In the genomic region with DNA sequence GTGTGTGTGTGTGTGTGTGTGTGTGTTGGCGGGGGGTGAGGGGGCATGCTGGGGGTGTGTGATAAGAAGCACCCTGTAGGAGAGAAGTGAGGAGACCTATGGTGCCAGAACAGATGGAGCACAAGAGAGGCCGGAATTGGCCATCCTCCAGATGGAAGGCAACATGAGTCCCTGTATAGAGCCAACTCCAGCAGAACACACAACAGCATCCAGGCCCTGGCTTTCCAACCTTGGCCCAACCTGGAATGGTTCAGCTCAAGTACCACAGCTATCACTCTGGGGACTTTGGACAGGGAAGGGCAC, we compare ENCODE assay signal across 10 mouse cellular contexts. TPM values are rescaled to one million over a fixed set of nuclear protein-coding genes. Genes with fewer than 3 reads are reported as not detected.
DNase-seq lines count a peak whose midpoint lies in the region; ATAC-seq and TF ChIP-seq lines count a peak whose summit lies in the region.
"Had no signal": no experiment of that assay in that cellular context is flagged by ENCODE, and none has a peak within 500 bp of the region (broad histone marks: within the 10 kb centered on the region; RNA-seq: fewer than 3 reads in every experiment).

No protein-coding gene starts in this region.

- TF ChIP-seq CTCF in midbrain, postnatal 0 days (IDR thresholded peaks at IDR 0.05): no peak

- H3K27me3 ChIP-seq in forebrain, embryonic 13.5 days: no peaks in the 10 kb centered on the region
- no peaks in the 10 kb centered on the region; the same call in 1 of the 2 replicates for H3K27me3 ChIP-seq in forebrain, embryonic 10.5 days (ENCODE audit: poor library complexity, severe bottlenecking)
- no peaks in the 10 kb centered on the region for H3K27me3 ChIP-seq in midbrain, postnatal 0 days (ENCODE audit: insufficient read depth, low read length)
- no peaks in the 10 kb centered on the region for H3K27me3 ChIP-seq in midbrain, embryonic 14.5 days (ENCODE audit: control insufficient read depth, insufficient read depth, low read length)
- 0 out of 2 replicates have a peak, but pooled peaks cover 3% of the 10 kb centered on the region for H3K27me3 ChIP-seq in neural tube, embryonic 15.5 days (replicated peaks)

- ATAC-seq in forebrain, embryonic 13.5 days: peak; percentile 20
- peak; percentile 55; the same call in 1 of the 2 replicates for ATAC-seq in midbrain, postnatal 0 days (ENCODE audit: low FRiP score)
- no peak for ATAC-seq in midbrain, embryonic 14.5 days (ENCODE audit: low FRiP score, low TSS enrichment)
- peak; percentile 67; the same call in 1 of the 2 replicates for ATAC-seq in neural tube, embryonic 15.5 days (ENCODE audit: low FRiP score)

- H3K27ac ChIP-seq in forebrain, embryonic 13.5 days: no peak overlapping the region
- no peak overlapping the region; the same call in 1 of the 2 replicates for H3K27ac ChIP-seq in forebrain, embryonic 10.5 days
- H3K27ac ChIP-seq in midbrain, postnatal 0 days (ENCODE audit: low read depth, low read length): no peak overlapping the region
- no peak overlapping the region for H3K27ac ChIP-seq in midbrain, embryonic 14.5 days (replicated peaks; ENCODE audit: low read depth, low read length)
- no peak overlapping the region for H3K27ac ChIP-seq in neural tube, embryonic 15.5 days (replicated peaks)

- H3K9me3 ChIP-seq in forebrain, embryonic 13.5 days (replicated peaks): no peaks in the 10 kb centered on the region
- no peaks in the 10 kb centered on the region for H3K9me3 ChIP-seq in forebrain, embryonic 10.5 days
- H3K9me3 ChIP-seq in midbrain, postnatal 0 days (ENCODE audit: low read length): no peaks in the 10 kb centered on the region
- H3K9me3 ChIP-seq in midbrain, embryonic 14.5 days (ENCODE audit: control insufficient read depth, low read length): no peaks in the 10 kb centered on the region
- no peaks in the 10 kb centered on the region for H3K9me3 ChIP-seq in neural tube, embryonic 15.5 days (replicated peaks)

- H3K4me3 ChIP-seq in forebrain, embryonic 13.5 days: no peak overlapping the region
- H3K4me3 ChIP-seq in forebrain, embryonic 10.5 days: no peak overlapping the region
- H3K4me3 ChIP-seq in midbrain, postnatal 0 days (ENCODE audit: low read depth, low read length): no peak overlapping the region
- no peak overlapping the region for H3K4me3 ChIP-seq in midbrain, embryonic 14.5 days (replicated peaks; ENCODE audit: low read depth, low read length)
- H3K4me3 ChIP-seq in neural tube, embryonic 15.5 days (replicated peaks): no peak overlapping the region

- H3K36me3 ChIP-seq in forebrain, embryonic 13.5 days (ENCODE audit: poor library complexity, severe bottlenecking): no peaks in the 10 kb centered on the region
- no peaks in the 10 kb centered on the region for H3K36me3 ChIP-seq in forebrain, embryonic 10.5 days (replicated peaks)
- H3K36me3 ChIP-seq in midbrain, postnatal 0 days (ENCODE audit: insufficient read depth, low read length): no peaks in the 10 kb centered on the region
- H3K36me3 ChIP-seq in midbrain, embryonic 14.5 days (ENCODE audit: control insufficient read depth, insufficient read depth, low read length): no peaks in the 10 kb centered on the region
- H3K36me3 ChIP-seq in neural tube, embryonic 15.5 days: no peaks in the 10 kb centered on the region
- H3K36me3 ChIP-seq: G1E had no signal

- DNase-seq in forebrain, embryonic 10.5 days (ENCODE audit: extremely low spot score, low spot score): no peak
- peak; percentile 70 for DNase-seq in midbrain, postnatal 0 days (ENCODE audit: low spot score)
- DNase-seq in midbrain, embryonic 14.5 days: no peak
- DNase-seq in cerebellum, postnatal 14 days: peak; percentile 94 to 95
- DNase-seq in layer of hippocampus, adult 11-12 months (ENCODE audit: low spot score): no peak
- DNase-seq in spleen, postnatal 4 days (ENCODE audit: low spot score in 2 of 2): no peak

- H3K9ac ChIP-seq in forebrain, embryonic 13.5 days: no peak overlapping the region
- H3K9ac ChIP-seq in midbrain, postnatal 0 days (replicated peaks; ENCODE audit: low read length, poor library complexity, severe bottlenecking): no peak overlapping the region
- H3K9ac ChIP-seq in midbrain, embryonic 14.5 days (replicated peaks; ENCODE audit: low read length): no peak overlapping the region
- H3K9ac ChIP-seq in neural tube, embryonic 15.5 days (replicated peaks): no peak overlapping the region

- no peak overlapping the region for H3K4me2 ChIP-seq in forebrain, embryonic 13.5 days
- H3K4me2 ChIP-seq in midbrain, postnatal 0 days (ENCODE audit: low read depth, low read length, poor library complexity, severe bottlenecking): no peak overlapping the region
- H3K4me2 ChIP-seq in midbrain, embryonic 14.5 days (ENCODE audit: low read length): no peak overlapping the region
- H3K4me2 ChIP-seq in neural tube, embryonic 15.5 days: no peak overlapping the region

- WGBS in forebrain, embryonic 13.5 days: 78% methylated on average over 2 of the region's 2 CpGs
- 80% methylated on average over 2 of the region's 2 CpGs for whole genome bisulfite sequencing in forebrain, embryonic 10.5 days
- WGBS in midbrain, postnatal 0 days: 98% methylated on average over 2 of the region's 2 CpGs
- 96% methylated on average over 2 of the region's 2 CpGs for WGBS in midbrain, embryonic 14.5 days
- 93% methylated on average over 2 of the region's 2 CpGs for WGBS in neural tube, embryonic 15.5 days

- H3K4me1 ChIP-seq in forebrain, embryonic 13.5 days: no peaks in the 10 kb centered on the region
- H3K4me1 ChIP-seq in forebrain, embryonic 10.5 days: no peaks in the 10 kb centered on the region
- H3K4me1 ChIP-seq in midbrain, postnatal 0 days (ENCODE audit: insufficient read depth, low read length): no peaks in the 10 kb centered on the region
- H3K4me1 ChIP-seq in midbrain, embryonic 14.5 days (ENCODE audit: control insufficient read depth, insufficient read depth, low read length): no peaks in the 10 kb centered on the region
- H3K4me1 ChIP-seq in neural tube, embryonic 15.5 days: peaks cover 8% of the 10 kb centered on the region

RNA-seq across cellular contexts. Expression of a gene that starts 41.7 kb away (rescaled TPM):
- polyA plus RNA-seq in forebrain, embryonic 13.5 days (2015; fragmentation: Nextera tagmentation; extraction: Ambion mirVana): 30.4 and 30.9 TPM in 2 replicates
- 2.0 and 2.6 TPM in 2 replicates for polyA plus RNA-seq in forebrain, embryonic 10.5 days (2016; fragmentation: Nextera tagmentation; extraction: Ambion mirVana)
- total RNA-seq in midbrain, postnatal 0 days (2014; rRNA removed): 47.4 and 50.6 TPM in 2 replicates
- polyA plus RNA-seq in midbrain, postnatal 0 days (2015; fragmentation: Nextera tagmentation; extraction: Ambion mirVana): 123 and 132 TPM in 2 replicates
- 66.1 and 76.7 TPM in 2 replicates for polyA plus RNA-seq in midbrain, embryonic 14.5 days (2014; fragmentation: Nextera tagmentation; extraction: Ambion mirVana)
- polyA plus RNA-seq in neural tube, embryonic 15.5 days (2015; fragmentation: Nextera tagmentation; extraction: Ambion mirVana): 107 and 111 TPM in 2 replicates
- total RNA-seq: granulocyte monocyte progenitor cell, adult 5-6 weeks had no signal
- polyA plus RNA-seq: G1E had no signal

Comparison
In these comparisons a context has a peak if more than half of its experiments do, and no peak if none do; other contexts are left out.
1. DNase-seq: peak in midbrain, postnatal 0 days (single experiment) and cerebellum, postnatal 14 days (2 of 2); none in forebrain, embryonic 10.5 days (single experiment), midbrain, embryonic 14.5 days (single experiment), layer of hippocampus, adult 11-12 months (single experiment) and spleen, postnatal 4 days (0 of 2).